Mouse (Mus musculus): ENCODE data around the gene Myf6. TPM values are rescaled to one million over a fixed set of nuclear protein-coding genes. Genes with fewer than 3 reads are reported as not detected.

Gene Myf6
- polyA plus RNA-seq, 1 experiment: 0.61 TPM

GRCm38 (mm10) chr10:107449496-107450330, 44.8 kb downstream of the Myf6 start:
- DNase-seq: no peak
- Histone ChIP-seq H3K4me1 (ENCODE audit: control insufficient read depth, insufficient read depth, low read length) (no peaks in the 10 kb centered on the region), H3K4me3 (ENCODE audit: insufficient read depth, low read depth, low read length) (no peak overlapping the region), H3K36me3 (ENCODE audit: control insufficient read depth, insufficient read depth, low read length) (no peaks in the 10 kb centered on the region), H3K27ac (ENCODE audit: insufficient read depth, low read depth, low read length) (no peak overlapping the region), H3K27me3 (replicated peaks; ENCODE audit: control insufficient read depth, insufficient read depth, low read length) (no peaks in the 10 kb centered on the region)
- 85% methylated on average over 5 of the region's 5 CpGs for WGBS
- no peak for TF ChIP-seq POLR2A (IDR thresholded peaks at IDR 0.05; ENCODE audit: low read depth, low read length)
- no peak for TF ChIP-seq CTCF (conservative IDR thresholded peaks at IDR 0.05; ENCODE audit: insufficient read depth, insufficient read length, low read depth, low read length)

Other genes starting within 250 kb of the Myf6 start
- gene Lin7a, start 223.1 kb downstream of the Myf6 start, polyA plus RNA-seq (2012; rRNA removed): 1.2 and 1.6 TPM in 2 replicates
- gene Myf5, start 8.6 kb downstream of the Myf6 start, polyA plus RNA-seq (2012; rRNA removed): 0.09 TPM in 1 of 2 replicates, not detected in the other
- 0.01 and 0.02 TPM in 2 replicates for gene Ptprq, start 225.3 kb upstream of the Myf6 start, polyA plus RNA-seq (2012; rRNA removed)

Measured in kidney, adult 2 months (tissue).